Mouse (Mus musculus) megakaryocyte, embryonic 14.5 days (primary cell): ENCODE data around the gene P4htm.

Source experiments
- FLI1 ChIP-seq: IDR thresholded peaks from 2 replicates; pipeline ENCODE4 v1.6.1; 2012; ENCODE audit warnings: low read length, inconsistent platforms, mixed read lengths
- GATA1 ChIP-seq: IDR thresholded peaks from 3 replicates; pipeline ENCODE4 v1.6.1; 2012; ENCODE audit warnings: mixed read lengths, low read length, inconsistent platforms, borderline replicate concordance

- TF ChIP-seq GATA1 (no peak), FLI1 (no peak)
Observed at GRCm38 (mm10) chr9:108635415-108635814, 37.9 kb upstream of the P4htm start.
